31 mouse cellular contexts compared by ENCODE assay signal in the genomic region with DNA sequence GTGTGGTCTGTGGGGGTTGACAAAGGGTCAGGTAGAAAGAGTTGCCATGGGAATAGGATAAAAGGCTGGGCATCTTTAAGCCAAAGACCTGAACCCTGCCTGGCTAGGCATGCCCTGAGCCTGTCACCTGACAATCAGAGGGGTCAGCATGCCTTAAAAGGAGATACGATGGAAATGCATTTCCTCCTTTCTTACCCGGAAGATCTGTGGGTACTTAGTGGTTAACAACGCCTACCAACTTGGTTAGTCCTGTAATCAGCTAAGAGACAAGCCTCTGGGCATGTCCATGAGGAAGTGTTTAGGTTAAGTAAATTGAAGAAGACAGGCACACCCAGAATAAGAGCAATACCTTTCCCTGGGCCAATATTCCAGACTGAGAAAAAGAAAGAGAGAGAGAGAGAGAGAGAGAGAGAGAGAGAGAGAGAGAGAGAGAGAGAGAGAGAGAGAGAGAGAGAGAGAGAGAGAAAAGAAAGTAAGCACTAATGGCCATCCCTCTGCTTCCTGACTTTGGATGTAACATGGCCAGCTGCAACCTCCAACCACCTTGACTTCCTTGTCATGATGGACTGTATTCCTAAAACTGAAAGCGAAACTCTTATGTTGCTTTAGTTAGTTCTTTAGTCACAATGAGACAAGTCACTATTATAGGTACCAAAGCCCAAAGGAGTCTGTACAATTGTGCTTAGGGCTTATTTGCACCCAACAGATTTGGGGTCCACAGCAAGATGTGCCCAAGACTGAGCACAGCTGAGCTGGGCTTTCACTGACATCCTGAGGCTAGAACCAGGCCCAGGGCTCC. TPM values are rescaled to one million over a fixed set of nuclear protein-coding genes. Genes with fewer than 3 reads are reported as not detected.
DNase-seq lines count a peak whose midpoint lies in the region; ATAC-seq and TF ChIP-seq lines count a peak whose summit lies in the region.
"Had no signal": no experiment of that assay in that cellular context is flagged by ENCODE, and none has a peak within 500 bp of the region (broad histone marks: within the 10 kb centered on the region; RNA-seq: fewer than 3 reads in every experiment).

No protein-coding gene starts in this region.

- no peaks in the 10 kb centered on the region for H3K9me3 ChIP-seq in intestine, embryonic 16.5 days (ENCODE audit: control insufficient read depth, low read length)
- H3K9me3 ChIP-seq in intestine, embryonic 15.5 days: no peaks in the 10 kb centered on the region
- no peaks in the 10 kb centered on the region for H3K9me3 ChIP-seq in stomach, postnatal 0 days (ENCODE audit: control insufficient read depth, low read length)
- H3K9me3 ChIP-seq: embryonic facial prominence, embryonic 15.5 days; heart, embryonic 15.5 days; hindbrain, embryonic 13.5 days; kidney, embryonic 15.5 days; limb, embryonic 15.5 days; liver, embryonic 15.5 days; midbrain, embryonic 12.5 days had no signal

- no peaks in the 10 kb centered on the region for H3K36me3 ChIP-seq in intestine, embryonic 16.5 days (ENCODE audit: control insufficient read depth, insufficient read depth, low read length)
- no peaks in the 10 kb centered on the region for H3K36me3 ChIP-seq in intestine, embryonic 15.5 days
- H3K36me3 ChIP-seq in stomach, postnatal 0 days (ENCODE audit: control insufficient read depth, insufficient read depth, low read length): no peaks in the 10 kb centered on the region
- H3K36me3 ChIP-seq: embryonic facial prominence, embryonic 15.5 days; heart, embryonic 15.5 days; hindbrain, embryonic 13.5 days; kidney, embryonic 15.5 days; limb, embryonic 15.5 days; liver, embryonic 15.5 days; midbrain, embryonic 12.5 days had no signal

- no peak overlapping the region for H3K4me3 ChIP-seq in intestine, embryonic 16.5 days (ENCODE audit: low read length)
- H3K4me3 ChIP-seq in intestine, embryonic 15.5 days (replicated peaks): no peak overlapping the region
- no peak overlapping the region for H3K4me3 ChIP-seq in stomach, postnatal 0 days (ENCODE audit: low read depth, low read length)
- H3K4me3 ChIP-seq: embryonic facial prominence, embryonic 15.5 days; gastrocnemius, adult 2 months; heart, embryonic 15.5 days; hindbrain, embryonic 13.5 days; kidney, embryonic 15.5 days; limb, embryonic 15.5 days; liver, embryonic 15.5 days; midbrain, embryonic 12.5 days had no signal

- TF ChIP-seq CTCF in stomach, postnatal 0 days (IDR thresholded peaks at IDR 0.05; ENCODE audit: low read depth): no peak

- no peaks in the 10 kb centered on the region for H3K27me3 ChIP-seq in intestine, embryonic 16.5 days (replicated peaks; ENCODE audit: control insufficient read depth, insufficient read depth, low read length)
- no peaks in the 10 kb centered on the region for H3K27me3 ChIP-seq in intestine, embryonic 15.5 days (replicated peaks)
- H3K27me3 ChIP-seq in stomach, postnatal 0 days (ENCODE audit: control insufficient read depth, insufficient read depth, low read length): no peaks in the 10 kb centered on the region
- H3K27me3 ChIP-seq: embryonic facial prominence, embryonic 15.5 days; hindbrain, embryonic 13.5 days; kidney, embryonic 15.5 days; limb, embryonic 15.5 days; liver, embryonic 15.5 days; midbrain, embryonic 12.5 days had no signal

- DNase-seq in stomach, postnatal 0 days (ENCODE audit: low spot score): no peak
- DNase-seq in urinary bladder, postnatal 14 days (ENCODE audit: low spot score): no peak
- DNase-seq in layer of hippocampus, postnatal 25 days (ENCODE audit: extremely low spot score in 1 of 2, low spot score in 1 of 2): no peak
- DNase-seq in embryo, embryonic 10.5 days (ENCODE audit: low spot score): no peak
- DNase-seq: adrenal gland, adult 2 months; cerebellum, adult 2 months; cerebellum, postnatal 36 days; gastrocnemius, adult 2 months; heart, postnatal 36 days; kidney, postnatal 36 days; left cerebral cortex, postnatal 4 days; right cerebral cortex, postnatal 14 days; spleen, adult 18-20 months had no signal

- H3K4me2 ChIP-seq in intestine, embryonic 16.5 days (ENCODE audit: low read depth, low read length): no peak overlapping the region
- no peak overlapping the region for H3K4me2 ChIP-seq in intestine, embryonic 15.5 days (replicated peaks)
- H3K4me2 ChIP-seq in stomach, postnatal 0 days (replicated peaks; ENCODE audit: low read depth): no peak overlapping the region
- H3K4me2 ChIP-seq: embryonic facial prominence, embryonic 15.5 days; heart, embryonic 15.5 days; hindbrain, embryonic 13.5 days; kidney, embryonic 15.5 days; limb, embryonic 15.5 days; liver, embryonic 15.5 days; midbrain, embryonic 12.5 days had no signal

- 0 out of 2 replicates have a peak, but pooled peaks have one; percentile 21 for ATAC-seq in intestine, embryonic 16.5 days
- ATAC-seq in intestine, embryonic 15.5 days: no peak
- ATAC-seq in common myeloid progenitor, adult 5-6 weeks (replicated peaks; ENCODE audit: low read depth, poor library complexity, severe bottlenecking): peak; percentile 76
- ATAC-seq in megakaryocyte, adult 5-6 weeks (ENCODE audit: poor library complexity, severe bottlenecking): peak; percentile 76
- peak; percentile 75 for ATAC-seq in stomach, postnatal 0 days (ENCODE audit: low FRiP score, low TSS enrichment)
- ATAC-seq: forebrain, embryonic 14.5 days had no signal

- TF ChIP-seq EP300 in stomach, postnatal 0 days (optimal IDR thresholded peaks at IDR 0.05): no peak

- no peaks in the 10 kb centered on the region for H3K4me1 ChIP-seq in intestine, embryonic 16.5 days (ENCODE audit: control insufficient read depth, insufficient read depth, low read length)
- no peaks in the 10 kb centered on the region for H3K4me1 ChIP-seq in intestine, embryonic 15.5 days (replicated peaks)
- no peaks in the 10 kb centered on the region for H3K4me1 ChIP-seq in stomach, postnatal 0 days (replicated peaks; ENCODE audit: control insufficient read depth, insufficient read depth)
- H3K4me1 ChIP-seq: embryonic facial prominence, embryonic 15.5 days; hindbrain, embryonic 13.5 days; kidney, embryonic 15.5 days; limb, embryonic 15.5 days; midbrain, embryonic 12.5 days had no signal

- no peak overlapping the region for H3K27ac ChIP-seq in intestine, embryonic 16.5 days (ENCODE audit: low read length)
- no peak overlapping the region for H3K27ac ChIP-seq in intestine, embryonic 15.5 days
- H3K27ac ChIP-seq in stomach, postnatal 0 days (replicated peaks): 0 out of 2 replicates have a peak overlapping the region, but pooled peaks have one; percentile 40
- H3K27ac ChIP-seq: embryonic facial prominence, embryonic 15.5 days; gastrocnemius, adult 2 months; heart, embryonic 15.5 days; hindbrain, embryonic 13.5 days; kidney, embryonic 15.5 days; limb, embryonic 15.5 days; liver, embryonic 15.5 days; macrophage; midbrain, embryonic 12.5 days had no signal

- WGBS in intestine, embryonic 16.5 days: 72% methylated on average over 4 of the region's 4 CpGs
- WGBS in intestine, embryonic 15.5 days: 72% methylated on average over 4 of the region's 4 CpGs
- 65% methylated on average over 4 of the region's 4 CpGs for WGBS in stomach, postnatal 0 days

- H3K9ac ChIP-seq in intestine, embryonic 16.5 days (ENCODE audit: low read depth, low read length): no peak overlapping the region
- H3K9ac ChIP-seq in intestine, embryonic 15.5 days: no peak overlapping the region
- H3K9ac ChIP-seq in stomach, postnatal 0 days (ENCODE audit: low read length): no peak overlapping the region
- H3K9ac ChIP-seq: embryonic facial prominence, embryonic 15.5 days; heart, embryonic 15.5 days; hindbrain, embryonic 13.5 days; kidney, embryonic 15.5 days; limb, embryonic 15.5 days; liver, embryonic 15.5 days; midbrain, embryonic 12.5 days had no signal

RNA-seq across cellular contexts. Expression of a gene that starts 5.5 kb away (rescaled TPM):
- polyA plus RNA-seq in intestine, embryonic 16.5 days (2015; fragmentation: Nextera tagmentation; extraction: Ambion mirVana): 0.18 and 0.38 TPM in 2 replicates
- polyA plus RNA-seq in intestine, embryonic 15.5 days (2015; fragmentation: Nextera tagmentation; extraction: Ambion mirVana): 0.15 and 0.23 TPM in 2 replicates
- total RNA-seq in common myeloid progenitor, adult 5-6 weeks (2017): 10.9 and 12.1 TPM in 2 replicates
- 36.6 and 48.0 TPM in 2 replicates for total RNA-seq in megakaryocyte, adult 5-6 weeks (2015)
- 126 and 145 TPM in 2 replicates for total RNA-seq in megakaryocyte, adult 5-6 weeks (2017)
- polyA plus RNA-seq in stomach, postnatal 0 days (2015; fragmentation: Nextera tagmentation; extraction: Ambion mirVana): 0.42 and 0.69 TPM in 2 replicates
- total RNA-seq in layer of hippocampus, postnatal 25 days (2021): 1 to 10 TPM in 1 of 2 experiments, under 1 TPM in 1; 0.89 to 1.2 TPM
- polyA plus RNA-seq: forebrain, embryonic 14.5 days; heart, embryonic 15.5 days; hindbrain, embryonic 13.5 days; neural tube, embryonic 11.5 days had no signal

RNA-seq across cellular contexts. Expression of a gene that starts 46.4 kb away (rescaled TPM):
- polyA plus RNA-seq in intestine, embryonic 16.5 days (2015; fragmentation: Nextera tagmentation; extraction: Ambion mirVana): 1.3 and 1.7 TPM in 2 replicates
- 0.85 and 1.3 TPM in 2 replicates for polyA plus RNA-seq in intestine, embryonic 15.5 days (2015; fragmentation: Nextera tagmentation; extraction: Ambion mirVana)
- 0.96 TPM in 1 of 2 replicates, not detected in the other for total RNA-seq in common myeloid progenitor, adult 5-6 weeks (2017)
- 0.20 and 0.48 TPM in 2 replicates for total RNA-seq in megakaryocyte, adult 5-6 weeks (2015)
- 1.1 TPM in 1 of 2 replicates, not detected in the other for total RNA-seq in megakaryocyte, adult 5-6 weeks (2017)
- polyA plus RNA-seq in stomach, postnatal 0 days (2015; fragmentation: Nextera tagmentation; extraction: Ambion mirVana): 50.6 and 55.3 TPM in 2 replicates
- total RNA-seq in layer of hippocampus, postnatal 25 days (2021): not detected
- total RNA-seq: adrenal gland, adult 2 months; gastrocnemius, adult 2 months; gastrocnemius, postnatal 4 days; heart, postnatal 36 days; left cerebral cortex, adult 8-10 months; left cerebral cortex, postnatal 4 days had no signal
- polyA plus RNA-seq: adrenal gland, adult 2 months; cerebellum, adult 2 months; forebrain, embryonic 14.5 days; frontal cortex, adult 2 months; heart, embryonic 15.5 days; hindbrain, embryonic 13.5 days; kidney, embryonic 15.5 days; liver, embryonic 15.5 days; lung, embryonic 16.5 days; macrophage; midbrain, embryonic 12.5 days; neural tube, embryonic 11.5 days had no signal
